Mouse (Mus musculus) CH12.LX (cell line): ENCODE measurements around the gene Tas2r116. TPM values are rescaled to one million over a fixed set of nuclear protein-coding genes. Genes with fewer than 3 reads are reported as not detected.

Experiments used
- DNase-seq: peaks from one replicate; pipeline ENCODE4 v3.0.0-alpha.2; 2013; ENCODE audit errors: extremely low read depth
- H3K27ac ChIP-seq: 2 replicates; pipeline ENCODE4 v1.5.1; 2012; ENCODE audit warnings: low read depth, mild to moderate bottlenecking, control low read depth, moderate library complexity; ENCODE audit not compliant: insufficient read depth
- H3K27me3 ChIP-seq: replicated peaks from 2 replicates; pipeline ENCODE3; 2012; ENCODE audit warnings: inconsistent platforms
- H3K36me3 ChIP-seq, 2 experiments: replicated peaks in 1 of 2; 2 replicates each; pipeline versions ENCODE3 to v1.6.1; 2012; ENCODE audit warnings: inconsistent platforms in 1 of 2, low read length in 1 of 2, mild to moderate bottlenecking in 1 of 2, mixed read lengths in 1 of 2, moderate library complexity in 1 of 2; ENCODE audit not compliant: control insufficient read depth in 1 of 2, insufficient read depth in 1 of 2
- H3K4me1 ChIP-seq, 2 experiments: 2 replicates each; pipeline ENCODE4 v1.6.1; 2012; ENCODE audit warnings: inconsistent platforms in 1 of 2, moderate library complexity in 1 of 2; ENCODE audit not compliant: insufficient read depth in 2 of 2, control insufficient read depth in 1 of 2
- H3K4me2 ChIP-seq: 2 replicates; pipeline ENCODE4 v1.6.1; 2012; ENCODE audit warnings: low read depth, mild to moderate bottlenecking, control low read depth; ENCODE audit not compliant: poor library complexity, insufficient read depth, severe bottlenecking
- H3K4me3 ChIP-seq, 3 experiments: fragments of 150-350 bp in 1 of 3; sonication (generic) in 1 of 3; replicated peaks in 1 of 3; 2 replicates each; pipeline versions ENCODE3 to v1.5.1; 2011 to 2012; ENCODE audit warnings: low read depth in 2 of 3, low read length in 2 of 3, mild to moderate bottlenecking in 2 of 3, moderate library complexity in 2 of 3, control low read depth in 1 of 3, improper control_type of control experiment in 1 of 3, inconsistent platforms in 1 of 3, mixed read lengths in 1 of 3; ENCODE audit not compliant: poor library complexity in 1 of 3
- H3K79me2 ChIP-seq: replicated peaks from 2 replicates; pipeline ENCODE4 v1.6.1; 2012; ENCODE audit warnings: mild to moderate bottlenecking, moderate library complexity; ENCODE audit not compliant: control insufficient read depth, poor library complexity, insufficient read depth, severe bottlenecking; ENCODE audit errors: extremely low read depth
- H3K9ac ChIP-seq: 2 replicates; pipeline ENCODE4 v1.6.1; 2012; ENCODE audit warnings: low read depth, mild to moderate bottlenecking, control low read depth, moderate library complexity; ENCODE audit not compliant: insufficient read depth
- H3K9me3 ChIP-seq: replicated peaks from 2 replicates; pipeline ENCODE3; 2012; ENCODE audit warnings: low read length, inconsistent platforms, mixed read lengths
- CHD2 ChIP-seq: IDR thresholded peaks from 2 replicates; pipeline ENCODE4 v1.6.1; 2011; ENCODE audit warnings: low read length, improper control_type of control experiment
- CTCF ChIP-seq, 2 experiments: IDR thresholded peaks in 1 of 2; conservative IDR thresholded peaks in 1 of 2; 2 replicates each; pipeline ENCODE4 v1.5.1; 2011 to 2012; ENCODE audit warnings: low read depth in 2 of 2, low read length in 2 of 2, improper control_type of control experiment in 1 of 2, inconsistent platforms in 1 of 2, mild to moderate bottlenecking in 1 of 2, moderate library complexity in 1 of 2
- E2F4 ChIP-seq: IDR thresholded peaks from 2 replicates; pipeline ENCODE4 v1.6.1; 2011; ENCODE audit warnings: low read depth, low read length, improper control_type of control experiment; ENCODE audit not compliant: insufficient replicate concordance
- EP300 ChIP-seq: IDR thresholded peaks from 2 replicates; pipeline ENCODE4 v1.6.1; 2011; ENCODE audit warnings: low read length, improper control_type of control experiment
- ETS1 ChIP-seq: conservative IDR thresholded peaks from 2 replicates; pipeline ENCODE4 v1.6.1; 2012; ENCODE audit warnings: low read depth, mild to moderate bottlenecking, inconsistent platforms, low read length, improper control_type of control experiment, moderate library complexity
- GABPA ChIP-seq: IDR thresholded peaks from 2 replicates; pipeline ENCODE4 v1.6.1; 2012; ENCODE audit warnings: low read depth, low read length, improper control_type of control experiment, inconsistent platforms; ENCODE audit not compliant: insufficient replicate concordance
- IRF4 ChIP-seq: IDR thresholded peaks from 2 replicates; pipeline ENCODE4 v1.6.1; 2014; ENCODE audit warnings: low read depth, mild to moderate bottlenecking, inconsistent platforms, low read length, improper control_type of control experiment
- JUN ChIP-seq: IDR thresholded peaks from 2 replicates; pipeline ENCODE4 v1.6.1; 2011; ENCODE audit warnings: low read depth, mild to moderate bottlenecking, low read length, improper control_type of control experiment, moderate library complexity; ENCODE audit not compliant: insufficient read depth
- MAFK ChIP-seq: IDR thresholded peaks from 2 replicates; pipeline ENCODE4 v1.6.1; 2011; ENCODE audit warnings: low read length, improper control_type of control experiment; ENCODE audit not compliant: insufficient replicate concordance
- MYC ChIP-seq: IDR thresholded peaks from 2 replicates; pipeline ENCODE4 v1.6.1; 2011; ENCODE audit warnings: low read depth, mild to moderate bottlenecking, improper control_type of control experiment, low read length
- NELFE ChIP-seq: IDR thresholded peaks from 2 replicates; pipeline ENCODE4 v1.6.1; 2011; ENCODE audit warnings: low read depth, low read length, improper control_type of control experiment
- PAX5 ChIP-seq: IDR thresholded peaks from 2 replicates; pipeline ENCODE4 v1.6.1; 2012; ENCODE audit warnings: low read length, inconsistent platforms, mixed read lengths
- POLR2A ChIP-seq: IDR thresholded peaks from 2 replicates; pipeline ENCODE4 v1.6.1; 2011; ENCODE audit warnings: low read depth, mild to moderate bottlenecking, improper control_type of control experiment, low read length
- POLR2AphosphoS2 ChIP-seq: IDR thresholded peaks from 2 replicates; pipeline ENCODE4 v1.6.1; 2011; ENCODE audit warnings: low read depth, low read length, improper control_type of control experiment
- RAD21 ChIP-seq: IDR thresholded peaks from 2 replicates; pipeline ENCODE4 v1.6.1; 2011; ENCODE audit warnings: low read depth, mild to moderate bottlenecking, low read length, improper control_type of control experiment, moderate library complexity
- RCOR1 ChIP-seq: conservative IDR thresholded peaks from 2 replicates; pipeline ENCODE4 v1.6.1; 2012; ENCODE audit warnings: low read depth, mild to moderate bottlenecking, inconsistent platforms, low read length, improper control_type of control experiment
- SIN3A ChIP-seq: IDR thresholded peaks from 2 replicates; pipeline ENCODE4 v1.6.1; 2012; ENCODE audit warnings: low read length, improper control_type of control experiment, inconsistent platforms
- SMC3 ChIP-seq: IDR thresholded peaks from 2 replicates; pipeline ENCODE4 v1.6.1; 2011; ENCODE audit warnings: low read depth, low read length, improper control_type of control experiment
- TBP ChIP-seq: conservative IDR thresholded peaks from 2 replicates; pipeline ENCODE4 v1.6.1; 2011; ENCODE audit warnings: low read depth, low read length, improper control_type of control experiment
- TCF12 ChIP-seq: IDR thresholded peaks from 2 replicates; pipeline ENCODE4 v1.6.1; 2014; ENCODE audit warnings: low read depth, mild to moderate bottlenecking, inconsistent platforms, low read length, improper control_type of control experiment
- UBTF ChIP-seq: IDR thresholded peaks from 2 replicates; pipeline ENCODE4 v1.6.1; 2012; ENCODE audit warnings: low read depth, mild to moderate bottlenecking, inconsistent platforms, low read length, improper control_type of control experiment, moderate library complexity
- USF1 ChIP-seq: IDR thresholded peaks from 2 replicates; pipeline ENCODE4 v1.6.1; 2014; ENCODE audit warnings: low read depth, mild to moderate bottlenecking, inconsistent platforms, low read length, improper control_type of control experiment
- USF2 ChIP-seq: conservative IDR thresholded peaks from 2 replicates; pipeline ENCODE4 v1.6.1; 2011; ENCODE audit warnings: low read depth, low read length, improper control_type of control experiment
- ZMIZ1 ChIP-seq: IDR thresholded peaks from 2 replicates; pipeline ENCODE4 v1.6.1; 2012; ENCODE audit warnings: low read depth, mild to moderate bottlenecking, inconsistent platforms, low read length, improper control_type of control experiment
- ZNF384 ChIP-seq: IDR thresholded peaks from 2 replicates; pipeline ENCODE4 v1.6.1; 2012; ENCODE audit warnings: low read depth, low read length, improper control_type of control experiment, inconsistent platforms
- dilution Hi-C: fragments of 300-500 bp; cut with MboI; formaldehyde crosslinking; loops from 2 replicates; pipeline ENCODE4 v1.14.3; 2020; ENCODE audit warnings: low sequenced_read_pairs; ENCODE audit not compliant: extremely low pct_unique_long_range_greater_than_20kb, extremely low pct_ligation_motif_present
- in situ Hi-C: fragments of 300-500 bp; cut with MboI; formaldehyde crosslinking; loops from 3 replicates; pipeline ENCODE4 v1.14.3; 2019; ENCODE audit warnings: low sequenced_read_pairs, low pct_ligation_motif_present, low pct_unique_long_range_greater_than_20kb, mixed read lengths
- polyA plus RNA-seq: library from polyadenylated mRNA; unstranded; fragments of >175 nt; gene quantifications from 2 replicates; pipeline ENCODE4 v1.2.1, GENCODE M21; 2012; ENCODE audit warnings: low read depth; ENCODE audit not compliant: insufficient read length
- total RNA-seq, 2 experiments: library from RNA; depleted of rRNA; stranded (reverse); fragments of 300-350 nt in 1 of 2; fragments of >200 nt in 1 of 2; gene quantifications; 2 replicates each; pipeline ENCODE4 v1.2.3; 2012 to 2014

Tas2r116 gene
- total RNA-seq (2012; rRNA removed), result not detected in 2 replicates
- total RNA-seq (2014; rRNA removed), result not detected in 2 replicates
- not detected in 2 replicates for polyA plus RNA-seq

- dilution Hi-C loops, result no loop called here
- Histone ChIP-seq H3K27me3 (no peaks in the 10 kb centered on the region), H3K9ac (no peak within 1 kb of the TSS), H3K27ac (no peak within 1 kb of the TSS), H3K4me3 (no peak within 1 kb of the TSS), H3K79me2 (no peaks in the 10 kb centered on the region), H3K4me1 (no peaks in the 10 kb centered on the region), H3K9me3 (peaks cover 12% of the 10 kb centered on the region), H3K4me2 (no peak within 1 kb of the TSS), H3K36me3 (no peaks in the 10 kb centered on the region)
- in situ Hi-C loops, result no loop called here
- no peak for DNase-seq
- TF ChIP-seq ZNF384, result no peak
- TF ChIP-seq GABPA, result no peak
- TF ChIP-seq SIN3A, result no peak
- TF ChIP-seq CHD2, result no peak
- no peak for TF ChIP-seq MYC
- no peak for TF ChIP-seq JUN
- no peak for TF ChIP-seq ZMIZ1
- TF ChIP-seq RCOR1, result no peak
- no peak for TF ChIP-seq TCF12
- TF ChIP-seq POLR2A, result no peak
- TF ChIP-seq ETS1, result no peak
- TF ChIP-seq NELFE, result no peak
- TF ChIP-seq USF1, result no peak
- no peak for TF ChIP-seq PAX5
Measured at GRCm38 (mm10) chr6:132855138-132855537, at the start of gene Tas2r116. TSS of gene Tas2r116 (plus strand) at chr6:132855438.

DNA sequence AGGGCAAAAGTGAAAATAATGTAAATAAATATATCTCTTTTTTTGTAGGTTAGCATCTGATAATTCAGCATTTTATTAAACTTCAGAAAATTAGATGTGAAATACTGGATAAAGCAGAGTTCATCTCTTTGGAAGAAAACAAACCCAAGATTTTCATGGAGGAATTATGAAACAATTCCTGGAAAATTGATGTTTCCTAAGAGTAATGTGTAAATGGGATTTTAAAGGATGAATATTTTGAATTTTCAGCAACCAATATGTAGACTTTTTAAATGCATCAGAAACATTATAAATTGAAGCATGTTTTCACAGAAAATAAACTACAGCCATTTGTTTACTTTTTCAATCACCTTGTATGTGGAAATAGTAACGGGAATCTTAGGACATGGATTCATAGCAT is 8.4 kb upstream of the Tas2r116 start, which contains the start of gene Tas2r123:
Gene Tas2r123 (plus strand): TSS at position 301 of the 400 bp plus-strand sequence.
- no peaks in the 10 kb centered on the region for H3K27me3 ChIP-seq
- H3K4me1 ChIP-seq, result no peaks in the 10 kb centered on the region
- no peaks in the 10 kb centered on the region for H3K79me2 ChIP-seq
- TF ChIP-seq RAD21 (no peak), CHD2 (no peak), SIN3A (no peak), MAFK (no peak), GABPA (no peak), IRF4 (no peak), UBTF (no peak), PAX5 (no peak), TBP (no peak), E2F4 (no peak), JUN (no peak), USF2 (no peak), POLR2AphosphoS2 (no peak), SMC3 (no peak), NELFE (no peak), CTCF (conservative IDR thresholded peaks at IDR 0.05 in 1 of 2, IDR thresholded peaks at IDR 0.05 in 1 of 2; ENCODE audit: low read depth in 2 of 2, low read length in 2 of 2) (no peak), EP300 (no peak)
- dilution Hi-C loops, result no loop called here
- in situ Hi-C loops, result no loop called here
- DNase-seq, result no peak
- H3K9ac ChIP-seq, result no peak within 1 kb of the TSS
- no peaks in the 10 kb centered on the region for H3K36me3 ChIP-seq
- H3K4me3 ChIP-seq, result no peak within 1 kb of the TSS
- H3K27ac ChIP-seq, result no peak within 1 kb of the TSS
- peaks cover 3% of the 10 kb centered on the region for H3K9me3 ChIP-seq
- H3K4me2 ChIP-seq, result no peak within 1 kb of the TSS
